In the genomic region with DNA sequence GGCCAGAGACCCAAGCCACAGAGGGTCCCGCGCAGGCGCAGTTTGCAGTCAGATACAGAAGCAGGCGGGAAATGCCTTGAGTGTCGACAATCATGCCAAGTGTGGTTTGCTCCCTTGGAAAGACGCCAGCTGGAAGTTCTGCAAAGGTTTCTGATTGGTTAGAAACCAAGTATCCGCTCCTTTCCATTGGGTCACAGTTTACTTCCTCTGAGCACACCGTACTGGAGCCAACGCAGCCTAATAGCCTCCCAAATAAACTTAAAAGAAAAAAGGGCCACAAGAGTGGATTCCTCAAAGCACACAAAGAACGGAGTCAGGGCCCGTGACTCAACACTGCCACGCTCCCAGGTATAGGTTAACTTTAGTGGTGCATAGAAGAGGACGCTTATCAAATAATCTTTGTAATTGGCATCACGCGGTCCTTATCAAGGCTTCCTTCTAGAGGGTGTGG, we compare ENCODE assay signal across 10 mouse cellular contexts.
A peak's percentile ranks its signal among the peaks of the same experiment; 100 is the strongest.
DNase-seq lines count a peak whose midpoint lies in the region; ATAC-seq and TF ChIP-seq lines count a peak whose summit lies in the region.
"Had no signal": no experiment of that assay in that cellular context is flagged by ENCODE, and none has a peak within 500 bp of the region (broad histone marks: within the 10 kb centered on the region; RNA-seq: fewer than 3 reads in every experiment).

No protein-coding gene starts in this region.

- TF ChIP-seq EP300 in lung, postnatal 0 days (IDR thresholded peaks at IDR 0.05) = no peak

- 0 out of 2 replicates have a peak, but pooled peaks cover 6% of the 10 kb centered on the region for H3K27me3 ChIP-seq in hindbrain, postnatal 0 days (ENCODE audit: insufficient read depth, low read length)
- H3K27me3 ChIP-seq in hindbrain, embryonic 11.5 days (ENCODE audit: control insufficient read depth, insufficient read depth, low read length) = 0 out of 2 replicates have a peak, but pooled peaks cover 3% of the 10 kb centered on the region
- no peaks in the 10 kb centered on the region for H3K27me3 ChIP-seq in lung, postnatal 0 days (replicated peaks; ENCODE audit: insufficient read depth, low read length)
- peaks cover 22% of the 10 kb centered on the region for H3K27me3 ChIP-seq in hindbrain, embryonic 12.5 days

- 63% methylated on average over 15 of the region's 15 CpGs for WGBS in hindbrain, postnatal 0 days
- 90% methylated on average over 15 of the region's 15 CpGs for WGBS in hindbrain, embryonic 11.5 days
- 27% methylated on average over 15 of the region's 15 CpGs for WGBS in lung, postnatal 0 days
- 87% methylated on average over 15 of the region's 15 CpGs for WGBS in hindbrain, embryonic 12.5 days

- H3K9me3 ChIP-seq in hindbrain, postnatal 0 days (ENCODE audit: low read length) = no peaks in the 10 kb centered on the region
- H3K9me3 ChIP-seq in hindbrain, embryonic 11.5 days (ENCODE audit: control insufficient read depth, low read length) = no peaks in the 10 kb centered on the region
- H3K9me3 ChIP-seq in lung, postnatal 0 days (ENCODE audit: low read length) = no peaks in the 10 kb centered on the region
- no peaks in the 10 kb centered on the region for H3K9me3 ChIP-seq in hindbrain, embryonic 12.5 days (replicated peaks)

- H3K4me1 ChIP-seq in hindbrain, postnatal 0 days (ENCODE audit: insufficient read depth, low read length) = peaks cover 11% of the 10 kb centered on the region; the same call in 1 of the 2 replicates
- H3K4me1 ChIP-seq in hindbrain, embryonic 11.5 days (replicated peaks; ENCODE audit: control insufficient read depth, insufficient read depth, low read length) = peaks cover 6% of the 10 kb centered on the region
- peaks cover 4% of the 10 kb centered on the region; the same call in 1 of the 2 replicates for H3K4me1 ChIP-seq in lung, postnatal 0 days (ENCODE audit: insufficient read depth, low read depth, low read length)
- H3K4me1 ChIP-seq in hindbrain, embryonic 12.5 days = peaks cover 17% of the 10 kb centered on the region

- no peak overlapping the region for H3K4me3 ChIP-seq in hindbrain, postnatal 0 days (ENCODE audit: low read length)
- H3K4me3 ChIP-seq in hindbrain, embryonic 11.5 days (ENCODE audit: low read depth, low read length) = no peak overlapping the region
- H3K4me3 ChIP-seq in lung, postnatal 0 days (ENCODE audit: low read depth, low read length) = no peak overlapping the region
- H3K4me3 ChIP-seq in hindbrain, embryonic 12.5 days = no peak overlapping the region
- H3K4me3 ChIP-seq: erythroblast, embryonic 14.5 days had no signal

- intact Hi-C loops in heart, postnatal 14 days (cut with DNase I) = no loop called here

- no peak for ATAC-seq in hindbrain, postnatal 0 days
- no peak for ATAC-seq in hindbrain, embryonic 11.5 days (ENCODE audit: low FRiP score)
- peak; percentile 82 for ATAC-seq in lung, postnatal 0 days
- ATAC-seq in frontal cortex, adult (ENCODE audit: low TSS enrichment) = no peak
- ATAC-seq in hindbrain, embryonic 12.5 days (ENCODE audit: low FRiP score) = no peak
- no peak for ATAC-seq in inflammation-experienced regulatory T-cells, adult 6 months

- DNase-seq in hindbrain, postnatal 0 days (ENCODE audit: low spot score) = peak; percentile 78
- no peak for DNase-seq in hindbrain, embryonic 11.5 days (ENCODE audit: low spot score)
- peak; percentile 75 for DNase-seq in adrenal gland, postnatal 10 days
- DNase-seq in heart, postnatal 14 days = peak; percentile 48 to 66
- peak; percentile 85 for DNase-seq in lung, postnatal 0 days (ENCODE audit: low spot score)
- DNase-seq: thymus, postnatal 36 days had no signal

- H3K27ac ChIP-seq in hindbrain, postnatal 0 days = no peak overlapping the region
- no peak overlapping the region for H3K27ac ChIP-seq in hindbrain, embryonic 11.5 days (ENCODE audit: low read depth, low read length)
- no peak overlapping the region for H3K27ac ChIP-seq in lung, postnatal 0 days (ENCODE audit: low read length)
- H3K27ac ChIP-seq in hindbrain, embryonic 12.5 days = no peak overlapping the region

- TF ChIP-seq CTCF in hindbrain, postnatal 0 days (IDR thresholded peaks at IDR 0.05; ENCODE audit: low read depth) = 0 out of 2 replicates have a peak, but pooled peaks have one; percentile 3
- peak; percentile 34 for TF ChIP-seq CTCF in lung, postnatal 0 days (IDR thresholded peaks at IDR 0.05)

- no peak overlapping the region for H3K9ac ChIP-seq in hindbrain, postnatal 0 days (replicated peaks; ENCODE audit: low read length)
- no peak overlapping the region for H3K9ac ChIP-seq in hindbrain, embryonic 11.5 days (ENCODE audit: low read depth, low read length)
- H3K9ac ChIP-seq in lung, postnatal 0 days (replicated peaks; ENCODE audit: low read depth) = no peak overlapping the region
- no peak overlapping the region for H3K9ac ChIP-seq in hindbrain, embryonic 12.5 days

- H3K4me2 ChIP-seq in hindbrain, postnatal 0 days (ENCODE audit: low read depth, low read length) = no peak overlapping the region
- no peak overlapping the region for H3K4me2 ChIP-seq in hindbrain, embryonic 11.5 days (replicated peaks; ENCODE audit: low read depth, low read length)
- H3K4me2 ChIP-seq in lung, postnatal 0 days (replicated peaks; ENCODE audit: low read depth, low read length) = peak overlapping the region; percentile 40
- H3K4me2 ChIP-seq in hindbrain, embryonic 12.5 days (replicated peaks) = no peak overlapping the region

- H3K36me3 ChIP-seq in hindbrain, postnatal 0 days (ENCODE audit: insufficient read depth, low read length) = no peaks in the 10 kb centered on the region
- H3K36me3 ChIP-seq in hindbrain, embryonic 11.5 days (ENCODE audit: control insufficient read depth, insufficient read depth, low read length) = no peaks in the 10 kb centered on the region
- no peaks in the 10 kb centered on the region for H3K36me3 ChIP-seq in lung, postnatal 0 days (ENCODE audit: insufficient read depth, low read length)
- H3K36me3 ChIP-seq in hindbrain, embryonic 12.5 days = no peaks in the 10 kb centered on the region
